In genomic region chr7:141231111-141231510, GRCm38 (mm10) we compare ENCODE assay signal across 34 mouse cellular contexts. TPM values are rescaled to one million over a fixed set of nuclear protein-coding genes. Genes with fewer than 3 reads are reported as not detected.
DNase-seq lines count a peak whose midpoint lies in the region; ATAC-seq and TF ChIP-seq lines count a peak whose summit lies in the region.
"Had no signal": no experiment of that assay in that cellular context is flagged by ENCODE, and none has a peak within 500 bp of the region (broad histone marks: within the 10 kb centered on the region; RNA-seq: fewer than 3 reads in every experiment).

No protein-coding gene starts in this region.

- no peak overlapping the region for H3K9ac ChIP-seq in liver, embryonic 12.5 days
- H3K9ac ChIP-seq in liver, postnatal 0 days (replicated peaks) = no peak overlapping the region
- H3K9ac ChIP-seq in liver, embryonic 13.5 days = peak overlapping the region; percentile 99; the same call in 1 of the 2 replicates
- H3K9ac ChIP-seq: forebrain, embryonic 15.5 days; heart, embryonic 12.5 days; kidney, embryonic 15.5 days had no signal

- no peak for ATAC-seq in liver, embryonic 12.5 days
- ATAC-seq in liver, postnatal 0 days = no peak
- ATAC-seq in liver, embryonic 13.5 days (ENCODE audit: low read depth) = no peak
- ATAC-seq: CD4-positive, CD25-positive, alpha-beta regulatory T cell, adult 4 months; forebrain, embryonic 15.5 days; hindbrain, embryonic 16.5 days had no signal

- DNase-seq in cerebellum, adult 9-11 months = peak; percentile 52
- DNase-seq in cerebellum, postnatal 4 days (ENCODE audit: low spot score in 2 of 2) = no peak
- no peak for DNase-seq in liver, postnatal 0 days
- peak; percentile 51 to 68 for DNase-seq in cerebellum, postnatal 14 days
- DNase-seq in liver, embryonic 13.5 days = no peak
- no peak for DNase-seq in adrenal gland, adult 2 months
- DNase-seq: adrenal gland, postnatal 36 days; gastrocnemius, postnatal 25 days; heart, adult 2 months; heart, postnatal 10 days; kidney, adult 18-20 months; kidney, postnatal 25 days; lung, adult 2 months; lung, postnatal 10 days; right cerebral cortex, postnatal 25 days; spleen, adult 18-20 months; thymus, postnatal 14 days had no signal

- TF ChIP-seq CTCF in liver, postnatal 0 days (IDR thresholded peaks at IDR 0.05; ENCODE audit: low read depth) = no peak

- TF ChIP-seq EP300 in liver, postnatal 0 days (IDR thresholded peaks at IDR 0.05; ENCODE audit: low read depth) = no peak

- peak overlapping the region; percentile 97; the same call in 1 of the 2 replicates for H3K4me3 ChIP-seq in liver, embryonic 12.5 days
- no peak overlapping the region for H3K4me3 ChIP-seq in liver, postnatal 0 days (ENCODE audit: low read depth, low read length)
- peak overlapping the region; percentile 97; the same call in 1 of the 2 replicates for H3K4me3 ChIP-seq in liver, embryonic 13.5 days (replicated peaks)
- H3K4me3 ChIP-seq: forebrain, embryonic 15.5 days; heart, adult 2 months; heart, embryonic 12.5 days had no signal

- no peaks in the 10 kb centered on the region for H3K27me3 ChIP-seq in liver, embryonic 12.5 days (replicated peaks)
- H3K27me3 ChIP-seq in liver, postnatal 0 days (ENCODE audit: insufficient read depth, low read length) = no peaks in the 10 kb centered on the region
- H3K27me3 ChIP-seq in liver, embryonic 13.5 days = no peaks in the 10 kb centered on the region
- H3K27me3 ChIP-seq: embryonic facial prominence, embryonic 13.5 days; forebrain, embryonic 15.5 days; heart, embryonic 12.5 days; kidney, embryonic 15.5 days had no signal

- H3K36me3 ChIP-seq in liver, embryonic 12.5 days = peaks cover 58% of the 10 kb centered on the region
- H3K36me3 ChIP-seq in liver, postnatal 0 days (replicated peaks; ENCODE audit: insufficient read depth, low read length) = peaks cover 50% of the 10 kb centered on the region
- H3K36me3 ChIP-seq in liver, embryonic 13.5 days = peaks cover 59% of the 10 kb centered on the region

- H3K27ac ChIP-seq in liver, embryonic 12.5 days = no peak overlapping the region
- no peak overlapping the region for H3K27ac ChIP-seq in liver, postnatal 0 days (ENCODE audit: low read depth)
- H3K27ac ChIP-seq in liver, embryonic 13.5 days = no peak overlapping the region; the same call in 1 of the 2 replicates
- H3K27ac ChIP-seq: embryonic facial prominence, embryonic 13.5 days; forebrain, embryonic 10.5 days; forebrain, embryonic 15.5 days; heart, adult 2 months; hindbrain, embryonic 10.5 days; kidney, embryonic 15.5 days; macrophage had no signal

- H3K9me3 ChIP-seq in liver, embryonic 12.5 days (replicated peaks) = no peaks in the 10 kb centered on the region
- H3K9me3 ChIP-seq in liver, postnatal 0 days (ENCODE audit: low read length) = no peaks in the 10 kb centered on the region
- no peaks in the 10 kb centered on the region; the same call in 1 of the 2 replicates for H3K9me3 ChIP-seq in liver, embryonic 13.5 days (replicated peaks)
- H3K9me3 ChIP-seq: embryonic facial prominence, embryonic 13.5 days; forebrain, embryonic 10.5 days; forebrain, embryonic 15.5 days; heart, embryonic 12.5 days; hindbrain, embryonic 10.5 days; kidney, embryonic 15.5 days had no signal

- H3K4me1 ChIP-seq in liver, embryonic 12.5 days = peaks cover 36% of the 10 kb centered on the region
- peaks cover 20% of the 10 kb centered on the region for H3K4me1 ChIP-seq in liver, postnatal 0 days (ENCODE audit: insufficient read depth)
- H3K4me1 ChIP-seq in liver, embryonic 13.5 days (replicated peaks) = peaks cover 32% of the 10 kb centered on the region

- WGBS in liver, embryonic 12.5 days (ENCODE audit: insufficient replicate concordance) = 88% methylated on average over 3 of the region's 3 CpGs
- 95% methylated on average over 3 of the region's 3 CpGs for WGBS in liver, postnatal 0 days (ENCODE audit: insufficient replicate concordance)
- WGBS in liver, embryonic 13.5 days (ENCODE audit: insufficient replicate concordance) = 82% methylated on average over 3 of the region's 3 CpGs

- no peak overlapping the region for H3K4me2 ChIP-seq in liver, embryonic 12.5 days
- no peak overlapping the region for H3K4me2 ChIP-seq in liver, postnatal 0 days (ENCODE audit: low read depth, low read length)
- peak overlapping the region; percentile 97; the same call in 1 of the 2 replicates for H3K4me2 ChIP-seq in liver, embryonic 13.5 days
- H3K4me2 ChIP-seq: forebrain, embryonic 15.5 days; midbrain, embryonic 11.5 days had no signal

RNA-seq across cellular contexts. Expression of gene Phrf1, which starts 2.5 kb away (rescaled TPM):
- polyA plus RNA-seq in liver, embryonic 12.5 days (2016; fragmentation: Nextera tagmentation; extraction: Ambion mirVana) = 52.9 and 53.1 TPM in 2 replicates
- polyA plus RNA-seq in liver, postnatal 0 days (2015; fragmentation: Nextera tagmentation; extraction: Ambion mirVana) = 10.8 and 14.3 TPM in 2 replicates
- polyA plus RNA-seq in liver, embryonic 13.5 days (2015; fragmentation: Nextera tagmentation; extraction: Ambion mirVana) = 32.6 and 34.9 TPM in 2 replicates
- total RNA-seq in adrenal gland, adult 2 months (2021) = 10 to 100 TPM; 61.0 to 64.5 TPM
- 23.5 and 33.7 TPM in 2 replicates for polyA plus RNA-seq in adrenal gland, adult 2 months (2012; rRNA removed)

RNA-seq across cellular contexts. Expression of gene Rassf7, which starts 15.5 kb away (rescaled TPM):
- polyA plus RNA-seq in liver, embryonic 12.5 days (2016; fragmentation: Nextera tagmentation; extraction: Ambion mirVana) = 27.3 and 28.3 TPM in 2 replicates
- polyA plus RNA-seq in liver, postnatal 0 days (2015; fragmentation: Nextera tagmentation; extraction: Ambion mirVana) = 24.9 and 27.3 TPM in 2 replicates
- polyA plus RNA-seq in liver, embryonic 13.5 days (2015; fragmentation: Nextera tagmentation; extraction: Ambion mirVana) = 23.9 and 26.7 TPM in 2 replicates
- 1 to 10 TPM; 2.0 to 6.0 TPM for total RNA-seq in adrenal gland, adult 2 months (2021)
- 14.1 and 18.1 TPM in 2 replicates for polyA plus RNA-seq in adrenal gland, adult 2 months (2012; rRNA removed)

RNA-seq across cellular contexts. Expression of gene Lmntd2, which starts 17.2 kb away (rescaled TPM):
- 0.99 and 1.1 TPM in 2 replicates for polyA plus RNA-seq in liver, embryonic 12.5 days (2016; fragmentation: Nextera tagmentation; extraction: Ambion mirVana)
- polyA plus RNA-seq in liver, postnatal 0 days (2015; fragmentation: Nextera tagmentation; extraction: Ambion mirVana) = 0.49 TPM in 2 replicates
- polyA plus RNA-seq in liver, embryonic 13.5 days (2015; fragmentation: Nextera tagmentation; extraction: Ambion mirVana) = 0.59 and 0.71 TPM in 2 replicates
- under 1 TPM; 0.17 TPM for total RNA-seq in adrenal gland, adult 2 months (2021)
- 0.81 and 1.2 TPM in 2 replicates for polyA plus RNA-seq in adrenal gland, adult 2 months (2012; rRNA removed)
- total RNA-seq: gastrocnemius, adult 18-20 months; gastrocnemius, postnatal 25 days; heart, adult 2 months; heart, postnatal 10 days; layer of hippocampus, adult 18-20 months; layer of hippocampus, postnatal 10 days; left cerebral cortex, adult 18-20 months; left cerebral cortex, postnatal 14 days; midbrain, postnatal 0 days had no signal
- polyA plus RNA-seq: macrophage had no signal

RNA-seq across cellular contexts. Expression of gene Irf7, which starts 35.2 kb away (rescaled TPM):
- 4.9 and 5.2 TPM in 2 replicates for polyA plus RNA-seq in liver, embryonic 12.5 days (2016; fragmentation: Nextera tagmentation; extraction: Ambion mirVana)
- 22.9 and 25.4 TPM in 2 replicates for polyA plus RNA-seq in liver, postnatal 0 days (2015; fragmentation: Nextera tagmentation; extraction: Ambion mirVana)
- 6.3 and 6.4 TPM in 2 replicates for polyA plus RNA-seq in liver, embryonic 13.5 days (2015; fragmentation: Nextera tagmentation; extraction: Ambion mirVana)
- 10 to 100 TPM in 1 of 2 experiments, 1 to 10 TPM in 1; 7.4 to 12.2 TPM for total RNA-seq in adrenal gland, adult 2 months (2021)
- 155 and 171 TPM in 2 replicates for polyA plus RNA-seq in adrenal gland, adult 2 months (2012; rRNA removed)

RNA-seq across cellular contexts. Expression of gene Lrrc56, which starts 37.2 kb away (rescaled TPM):
- 16.4 and 17.9 TPM in 2 replicates for polyA plus RNA-seq in liver, embryonic 12.5 days (2016; fragmentation: Nextera tagmentation; extraction: Ambion mirVana)
- 2.0 and 2.2 TPM in 2 replicates for polyA plus RNA-seq in liver, postnatal 0 days (2015; fragmentation: Nextera tagmentation; extraction: Ambion mirVana)
- polyA plus RNA-seq in liver, embryonic 13.5 days (2015; fragmentation: Nextera tagmentation; extraction: Ambion mirVana) = 12.2 and 15.5 TPM in 2 replicates
- total RNA-seq in adrenal gland, adult 2 months (2021) = 1 to 10 TPM; 6.3 to 8.0 TPM
- 8.0 and 8.7 TPM in 2 replicates for polyA plus RNA-seq in adrenal gland, adult 2 months (2012; rRNA removed)

Comparison
In these comparisons a context has a peak if more than half of its experiments do, and no peak if none do; other contexts are left out.
1. DNase-seq: peak in cerebellum, adult 9-11 months (single experiment) and cerebellum, postnatal 14 days (2 of 2); none in cerebellum, postnatal 4 days (0 of 2), liver, postnatal 0 days (single experiment), liver, embryonic 13.5 days (single experiment) and adrenal gland, adult 2 months (single experiment).